Mouse (Mus musculus): ENCODE measurements at regions not wholly inside any gene's neighbourhood (a gene's known extent, or its start where the extent isn't known, plus 50 kb on each side); places are given as distances from the start of the nearest gene placed in this dataset.

GRCm38 (mm10) chr10:11809255-11809654 is 466.1 kb downstream of the Epm2a start:
- TF ChIP-seq CTCF (IDR thresholded peaks at IDR 0.05; ENCODE audit: low read depth, low read length) (no peak), GATA1 (IDR thresholded peaks at IDR 0.05; ENCODE audit: borderline replicate concordance, low read length) (no peak), POLR2AphosphoS5 (IDR thresholded peaks at IDR 0.05; ENCODE audit: insufficient replicate concordance, low read depth, low read length) (no peak)

Data from G1E (cell line).